Mouse (Mus musculus) stomach, embryonic 15.5 days (tissue): ENCODE measurements around the gene Atp11a. TPM values are rescaled to one million over a fixed set of nuclear protein-coding genes. Genes with fewer than 3 reads are reported as not detected.

Experiments used
- polyA plus RNA-seq: library from polyadenylated mRNA; unstranded; fragments of >200 nt; fragmentation: Nextera tagmentation; extraction: Ambion mirVana; gene quantifications from 2 replicates; pipeline ENCODE4 v1.2.1, GENCODE M21; 2015

Atp11a gene
- polyA plus RNA-seq, 1 experiment from 2014 or later, result 16.2 TPM

Other genes starting within 250 kb of the Atp11a start
- gene Spaca7, start 184.0 kb upstream of the Atp11a start, polyA plus RNA-seq, result not detected in 2 replicates
- gene Tubgcp3, start 84.8 kb upstream of the Atp11a start, polyA plus RNA-seq, result 37.5 and 39.8 TPM in 2 replicates
- 14.3 and 18.4 TPM in 2 replicates for gene Mcf2l, start 116.8 kb downstream of the Atp11a start, polyA plus RNA-seq